Mouse (Mus musculus) olfactory bulb, adult 2 months (tissue): ENCODE measurements around the gene Disc1.

Source experiments
- CTCF ChIP-seq: fragments of 200-500 bp; IDR thresholded peaks from 2 replicates; pipeline ENCODE4 v1.5.1; 2012; ENCODE audit warnings: low read depth, mild to moderate bottlenecking, low read length, moderate library complexity; ENCODE audit not compliant: insufficient read depth
- POLR2A ChIP-seq: fragments of 200-500 bp; IDR thresholded peaks from 2 replicates; pipeline ENCODE4 v1.6.1; 2012; ENCODE audit warnings: mild to moderate bottlenecking, low read depth, low read length, moderate library complexity; ENCODE audit not compliant: insufficient read depth

- TF ChIP-seq CTCF (no peak), POLR2A (no peak)
Observed at GRCm38 (mm10) chr8:125301931-125302361, 248.0 kb downstream of the Disc1 start.
